Mouse (Mus musculus) erythroblast, embryonic 14.5 days (primary cell): ENCODE measurements around the gene Myo18b.

Source experiments
- GATA1 ChIP-seq: IDR thresholded peaks from 2 replicates; pipeline ENCODE4 v1.6.1; 2012; ENCODE audit warnings: low read length, inconsistent platforms, mixed read lengths
- TAL1 ChIP-seq: IDR thresholded peaks from 3 replicates; pipeline ENCODE4 v1.6.1; 2012; ENCODE audit warnings: low read length, inconsistent platforms, mixed read lengths

DNA sequence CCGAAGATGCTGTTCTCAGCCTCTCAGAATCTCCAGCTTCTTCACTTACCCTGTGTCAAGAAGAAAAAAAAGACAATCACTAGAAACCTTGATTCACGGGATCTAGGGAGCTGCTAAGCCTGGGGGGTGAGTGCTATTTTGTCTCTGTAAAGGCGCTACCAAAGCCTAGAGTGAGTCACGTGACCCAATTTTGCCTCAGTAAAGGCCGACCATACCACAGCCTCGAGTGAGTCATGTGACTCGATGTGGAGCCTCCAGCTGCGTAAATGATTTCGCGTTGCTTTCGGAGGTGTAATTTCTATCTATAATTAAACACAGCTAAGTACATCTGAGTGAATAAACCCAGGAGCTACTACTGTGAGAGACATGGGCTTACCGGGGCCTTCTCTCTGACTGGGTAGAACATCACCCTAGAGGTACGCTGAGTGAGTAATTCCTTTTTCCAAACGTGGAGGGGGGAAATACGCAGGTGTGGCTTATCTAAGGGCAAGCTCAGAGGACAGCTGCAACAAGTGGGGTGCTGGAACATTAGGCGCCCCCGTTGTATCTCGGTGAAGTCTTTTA is 202.8 kb downstream of the Myo18b start:
- TF ChIP-seq TAL1 (no peak), GATA1 (no peak)
